In the genomic region with DNA sequence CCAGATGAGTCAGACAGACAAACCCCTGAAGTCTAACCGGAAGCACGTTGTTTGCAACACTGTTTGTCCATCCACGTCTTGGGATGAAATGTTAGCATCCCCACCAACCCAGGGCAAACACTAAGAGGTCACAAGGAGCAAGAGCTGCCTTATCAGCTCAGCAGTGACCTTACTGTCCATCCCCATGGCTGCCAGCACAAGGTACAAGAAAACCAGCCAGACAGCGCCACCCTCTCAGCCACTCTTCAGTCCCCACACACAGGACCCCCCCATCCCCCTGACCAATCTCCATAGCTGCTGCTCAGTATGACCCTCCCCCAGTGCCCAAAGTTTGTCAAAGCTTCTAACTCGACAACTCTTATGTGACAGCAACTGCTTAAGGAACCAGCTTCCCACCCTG, we compare ENCODE assay signal across 20 mouse cellular contexts. TPM values are rescaled to one million over a fixed set of nuclear protein-coding genes. Genes with fewer than 3 reads are reported as not detected.
"Had no signal": no experiment of that assay in that cellular context is flagged by ENCODE, and none has a peak within 500 bp of the region (broad histone marks: within the 10 kb centered on the region; RNA-seq: fewer than 3 reads in every experiment).

No protein-coding gene starts in this region.

- DNase-seq: lung, adult 18-20 months; lung, embryonic 14.5 days; lung, postnatal 10 days; lung, postnatal 4 days; right cerebral cortex, postnatal 14 days; thymus, adult 2 months; thymus, postnatal 25 days; thymus, postnatal 4 days had no signal

- H3K4me3 ChIP-seq: megakaryocyte, embryonic 14.5 days; midbrain, embryonic 13.5 days; midbrain, embryonic 15.5 days; neural tube, embryonic 12.5 days; stomach, embryonic 15.5 days had no signal

- H3K27me3 ChIP-seq: megakaryocyte, embryonic 14.5 days; midbrain, embryonic 15.5 days; stomach, embryonic 15.5 days had no signal

- H3K4me1 ChIP-seq: stomach, embryonic 15.5 days had no signal

- ATAC-seq: midbrain, embryonic 13.5 days; midbrain, embryonic 15.5 days had no signal

- H3K27ac ChIP-seq: midbrain, embryonic 13.5 days; midbrain, embryonic 15.5 days; neural tube, embryonic 12.5 days; stomach, embryonic 15.5 days; stomach, postnatal 0 days had no signal

- H3K9me3 ChIP-seq: megakaryocyte, embryonic 14.5 days; midbrain, embryonic 13.5 days; midbrain, embryonic 15.5 days; neural tube, embryonic 12.5 days; stomach, embryonic 15.5 days had no signal

- H3K4me2 ChIP-seq: lung, embryonic 14.5 days; midbrain, embryonic 11.5 days; midbrain, embryonic 13.5 days; midbrain, embryonic 15.5 days; neural tube, embryonic 12.5 days; stomach, embryonic 15.5 days had no signal

- H3K9ac ChIP-seq: lung, embryonic 14.5 days; midbrain, embryonic 13.5 days; midbrain, embryonic 15.5 days; neural tube, embryonic 12.5 days; stomach, embryonic 15.5 days had no signal

RNA-seq across cellular contexts. Expression of gene Abcg5, which starts 34.6 kb away (rescaled TPM):
- total RNA-seq: monocyte, adult 5-6 weeks; neutrophil, adult 5-6 weeks had no signal

RNA-seq across cellular contexts. Expression of gene Abcg8, which starts 41.3 kb away (rescaled TPM):
- total RNA-seq: midbrain, postnatal 0 days; monocyte, adult 5-6 weeks; neutrophil, adult 5-6 weeks had no signal
- polyA plus RNA-seq: lung, embryonic 16.5 days; midbrain, embryonic 11.5 days; midbrain, embryonic 15.5 days; midbrain, postnatal 0 days; neural tube, embryonic 12.5 days; neural tube, embryonic 14.5 days had no signal
